In the genomic region with DNA sequence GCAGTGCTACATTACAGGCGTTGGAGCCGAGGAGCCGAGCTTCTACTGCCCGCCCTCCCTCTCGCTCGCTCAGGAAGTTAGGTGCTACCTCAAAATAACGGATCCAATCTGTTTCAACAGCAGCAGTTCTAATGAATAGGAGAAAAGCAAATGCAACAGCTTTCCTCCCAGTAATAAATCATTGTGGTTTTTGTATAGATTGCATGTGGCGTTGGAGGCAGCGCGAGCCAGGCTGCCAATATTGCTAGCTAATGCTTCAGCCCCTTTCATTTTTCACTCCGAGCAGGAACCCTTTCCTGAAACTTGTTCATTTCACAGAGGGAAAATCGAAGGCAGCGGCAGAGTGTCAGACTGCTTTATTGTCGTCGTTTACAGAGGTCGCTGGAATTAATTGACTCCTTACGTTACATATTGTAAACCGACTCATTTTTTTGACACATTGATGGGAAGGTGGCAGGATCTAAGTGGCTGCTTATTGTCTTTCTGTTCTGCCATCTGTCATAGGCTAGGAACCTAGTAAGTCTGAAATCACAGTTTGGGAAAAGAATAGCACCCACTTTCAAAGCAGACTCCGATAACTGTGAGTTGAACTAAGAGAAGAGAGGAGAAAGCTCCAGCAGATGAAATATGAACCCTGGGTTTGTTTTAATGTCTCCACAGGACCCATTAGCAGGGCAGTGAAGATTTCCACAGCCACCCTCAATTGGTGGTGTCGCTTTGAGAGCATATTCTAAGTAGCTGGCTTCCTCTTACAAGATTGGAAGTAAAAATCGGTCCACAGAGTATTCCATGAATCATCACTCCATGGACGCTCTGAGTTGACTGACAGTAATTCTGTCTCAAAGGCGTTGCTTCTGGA, we compare ENCODE assay signal across 7 mouse cellular contexts. TPM values are rescaled to one million over a fixed set of nuclear protein-coding genes. Genes with fewer than 3 reads are reported as not detected.
DNase-seq lines count a peak whose midpoint lies in the region; ATAC-seq and TF ChIP-seq lines count a peak whose summit lies in the region.

No protein-coding gene starts in this region.

- no peaks in the 10 kb centered on the region for H3K27me3 ChIP-seq in testis, adult 2 months (ENCODE audit: control insufficient read depth, insufficient read depth, low read length)
- no peaks in the 10 kb centered on the region for H3K27me3 ChIP-seq in hindbrain, embryonic 11.5 days (ENCODE audit: control insufficient read depth, insufficient read depth, low read length)
- H3K27me3 ChIP-seq in limb, embryonic 14.5 days (ENCODE audit: control insufficient read depth, insufficient read depth, low read length) = no peaks in the 10 kb centered on the region

- H3K9ac ChIP-seq in hindbrain, embryonic 11.5 days (ENCODE audit: low read depth, low read length) = peak overlapping the region; percentile 13
- peak overlapping the region; percentile 37 for H3K9ac ChIP-seq in limb, embryonic 14.5 days (ENCODE audit: low read depth, low read length, severe bottlenecking)

- peak; percentile 31; the same call in 1 of the 2 replicates for ATAC-seq in common myeloid progenitor, adult 5-6 weeks (replicated peaks; ENCODE audit: low read depth, poor library complexity, severe bottlenecking)
- 0 out of 2 replicates have a peak, but pooled peaks have one; percentile 10 for ATAC-seq in hindbrain, embryonic 11.5 days (ENCODE audit: low FRiP score)
- no peak for ATAC-seq in limb, embryonic 14.5 days (ENCODE audit: low FRiP score, low read depth)

- DNase-seq in testis, postnatal 14 days (ENCODE audit: low spot score) = no peak
- peak; percentile 41 for DNase-seq in hindbrain, embryonic 11.5 days (ENCODE audit: low spot score)
- peak; percentile 9 for DNase-seq in limb, embryonic 14.5 days (ENCODE audit: low spot score)
- peak; percentile 46 to 57 for DNase-seq in right cerebral cortex, adult 2 months (ENCODE audit: low spot score in 2 of 2)
- no peak for DNase-seq in ovary, postnatal 10 days (ENCODE audit: low spot score)

- no peak for TF ChIP-seq CTCF in testis, adult 2 months (IDR thresholded peaks at IDR 0.05; ENCODE audit: control insufficient read depth, insufficient read depth, insufficient replicate concordance, low read depth, low read length)

- H3K4me1 ChIP-seq in testis, adult 2 months (ENCODE audit: control insufficient read depth, insufficient read depth, low read length) = peaks cover 3% of the 10 kb centered on the region; the same call in 1 of the 2 replicates
- H3K4me1 ChIP-seq in hindbrain, embryonic 11.5 days (replicated peaks; ENCODE audit: control insufficient read depth, insufficient read depth, low read length) = no peaks in the 10 kb centered on the region
- H3K4me1 ChIP-seq in limb, embryonic 14.5 days (ENCODE audit: control insufficient read depth, insufficient read depth, low read length) = peaks cover 12% of the 10 kb centered on the region

- TF ChIP-seq POLR2A in testis, adult 2 months (IDR thresholded peaks at IDR 0.05; ENCODE audit: control insufficient read depth, low read depth, low read length) = no peak
- TF ChIP-seq POLR2A in limb, embryonic 14.5 days (IDR thresholded peaks at IDR 0.05; ENCODE audit: borderline replicate concordance, extremely low read depth, insufficient read depth, insufficient read length) = no peak

- no peak overlapping the region for H3K27ac ChIP-seq in testis, adult 2 months (ENCODE audit: control insufficient read depth, insufficient read depth, low read depth, low read length)
- H3K27ac ChIP-seq in hindbrain, embryonic 11.5 days (ENCODE audit: low read depth, low read length) = peak overlapping the region; percentile 1
- no peak overlapping the region for H3K27ac ChIP-seq in limb, embryonic 14.5 days (replicated peaks; ENCODE audit: low read depth, low read length)

- H3K4me2 ChIP-seq in hindbrain, embryonic 11.5 days (replicated peaks; ENCODE audit: low read depth, low read length) = peak overlapping the region; percentile 45
- peak overlapping the region; percentile 55 for H3K4me2 ChIP-seq in limb, embryonic 14.5 days (replicated peaks; ENCODE audit: low read depth, low read length, severe bottlenecking)

- H3K36me3 ChIP-seq in testis, adult 2 months (ENCODE audit: control insufficient read depth, insufficient read depth, low read length) = no peaks in the 10 kb centered on the region
- no peaks in the 10 kb centered on the region for H3K36me3 ChIP-seq in hindbrain, embryonic 11.5 days (ENCODE audit: control insufficient read depth, insufficient read depth, low read length)
- no peaks in the 10 kb centered on the region for H3K36me3 ChIP-seq in limb, embryonic 14.5 days (ENCODE audit: control insufficient read depth, insufficient read depth, low read length)

- 42% methylated on average over 23 of the region's 23 CpGs for WGBS in hindbrain, embryonic 11.5 days
- WGBS in limb, embryonic 14.5 days = 15% methylated on average over 23 of the region's 23 CpGs

- H3K4me3 ChIP-seq in testis, adult 2 months (ENCODE audit: control insufficient read depth, low read depth, low read length) = peak overlapping the region; percentile 24; the same call in 1 of the 2 replicates
- H3K4me3 ChIP-seq in hindbrain, embryonic 11.5 days (ENCODE audit: low read depth, low read length) = peak overlapping the region; percentile 38
- peak overlapping the region; percentile 36 for H3K4me3 ChIP-seq in limb, embryonic 14.5 days (replicated peaks; ENCODE audit: low read length)

- H3K9me3 ChIP-seq in hindbrain, embryonic 11.5 days (ENCODE audit: control insufficient read depth, low read length) = no peaks in the 10 kb centered on the region
- no peaks in the 10 kb centered on the region for H3K9me3 ChIP-seq in limb, embryonic 14.5 days (ENCODE audit: control insufficient read depth, low read length)

RNA-seq across cellular contexts. Expression of a gene that starts 2.4 kb away (rescaled TPM):
- 0.04 and 0.06 TPM in 2 replicates for polyA plus RNA-seq in testis, adult 2 months (2012; rRNA removed)
- total RNA-seq in common myeloid progenitor, adult 5-6 weeks (2017) = 0.29 and 0.59 TPM in 2 replicates
- 43.3 and 43.7 TPM in 2 replicates for polyA plus RNA-seq in hindbrain, embryonic 11.5 days (2014; fragmentation: Nextera tagmentation; extraction: Ambion mirVana)
- 4.6 and 5.1 TPM in 2 replicates for polyA plus RNA-seq in limb, embryonic 14.5 days (2012; rRNA removed)
- polyA plus RNA-seq in limb, embryonic 14.5 days (2014; fragmentation: Nextera tagmentation; extraction: Ambion mirVana) = 10.4 and 12.1 TPM in 2 replicates

Comparison
In these comparisons a context has a peak if more than half of its experiments do, and no peak if none do; other contexts are left out.
1. DNase-seq: peak in hindbrain, embryonic 11.5 days (single experiment), limb, embryonic 14.5 days (single experiment) and right cerebral cortex, adult 2 months (2 of 2); none in testis, postnatal 14 days (single experiment) and ovary, postnatal 10 days (single experiment).
2. Peak in every context shown above with its lines, with median percentiles within 50 percentile points of each other: H3K4me3 ChIP-seq.